Mouse (Mus musculus): ENCODE results near the gene Pacrg.

Gene Pacrg

DNA sequence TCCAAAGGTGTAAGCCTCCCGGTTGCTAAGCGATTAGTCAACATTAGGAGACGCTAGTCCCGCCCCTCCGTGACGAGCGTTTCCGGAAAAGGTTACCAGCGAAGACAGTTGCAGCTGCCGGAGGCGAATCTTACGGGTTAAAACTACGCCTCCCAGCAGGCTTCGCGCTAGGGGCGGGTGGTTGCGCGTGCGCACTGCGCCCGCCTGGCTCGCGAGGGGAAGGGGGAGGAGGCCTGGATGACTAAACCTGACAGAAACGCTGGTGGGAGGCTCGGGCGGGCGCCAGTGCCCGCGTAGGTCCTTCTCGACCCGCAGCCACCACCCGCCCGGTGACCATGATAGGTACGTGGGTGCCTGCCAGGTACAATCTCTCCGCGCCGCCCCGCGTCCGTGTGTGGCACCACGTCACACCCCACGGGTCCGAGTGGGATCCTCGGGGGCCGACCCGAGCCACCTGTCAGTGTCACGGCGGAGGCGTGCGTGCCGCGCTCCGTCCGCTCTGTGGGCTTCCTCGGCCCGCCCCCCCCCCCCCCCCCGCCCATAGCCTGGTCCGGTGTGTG lies at the start of gene Pacrg, which contains the start of gene Prkn:
Pacrg (minus strand) TSS at position 164 of the 560 bp plus-strand sequence.
Prkn (plus strand) TSS at position 237 of the 560 bp plus-strand sequence.
- peak; percentile 99 for DNase-seq (ENCODE audit: low spot score)

DNA sequence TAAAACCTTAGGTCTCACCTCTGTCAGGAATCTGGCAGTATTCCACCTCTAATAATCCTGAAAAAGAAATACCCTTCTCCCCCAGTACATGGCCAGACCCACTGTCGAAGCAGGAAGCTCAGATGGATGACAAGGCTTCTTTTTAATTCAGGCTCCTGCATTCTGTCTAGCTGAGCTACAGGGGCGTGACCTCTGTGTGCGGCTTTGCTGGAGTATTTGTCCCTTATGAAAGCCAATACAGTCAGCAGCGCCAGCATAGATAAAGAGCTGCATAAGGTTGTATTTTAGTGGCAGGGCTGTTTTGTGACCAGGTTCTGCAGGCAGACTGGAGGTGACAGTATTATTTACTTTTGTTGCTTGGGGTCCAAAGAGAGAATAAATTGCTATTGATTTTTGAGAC lies 47.8 kb upstream of the Pacrg start:
- no peak for DNase-seq (ENCODE audit: low spot score)

DNA sequence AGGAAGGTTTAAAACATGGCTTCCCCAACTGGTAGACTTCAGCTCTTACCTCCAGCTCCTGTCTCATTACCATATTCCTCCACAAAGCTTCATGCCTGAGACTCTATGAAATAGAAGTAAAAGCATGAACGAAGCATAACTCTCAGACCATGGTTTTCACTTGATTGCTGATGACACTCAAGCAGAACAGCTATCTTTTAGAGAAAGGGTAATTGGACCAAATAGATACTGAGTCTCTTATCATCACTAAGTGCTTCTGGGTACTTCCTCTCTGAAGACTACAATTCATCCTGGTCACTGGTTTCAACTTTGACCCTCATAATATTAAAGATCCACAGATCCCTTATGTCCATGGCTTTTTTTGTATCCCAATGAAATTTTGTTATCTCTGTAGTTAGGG lies 42.1 kb upstream of the Pacrg start:
- DNase-seq (ENCODE audit: low spot score) = no peak

- no peak for DNase-seq (ENCODE audit: low spot score)
These were observed 38.9 kb upstream of the Pacrg start for GRCm38 (mm10) chr17:10878986-10879385.

GRCm38 (mm10) chr17:10874208-10875187 lies 34.4 kb upstream of the Pacrg start:
- no peak for DNase-seq (ENCODE audit: low spot score)

- DNase-seq (ENCODE audit: low spot score) = no peak
These were observed 14.1 kb upstream of the Pacrg start for GRCm38 (mm10) chr17:10854207-10854606.

- DNase-seq (ENCODE audit: low spot score) = peak; percentile 80
These were observed 655 bp upstream of the Pacrg start for GRCm38 (mm10) chr17:10840731-10841201.

GRCm38 (mm10) chr17:10818971-10819370 lies 21.1 kb downstream of the Pacrg start:
- no peak for DNase-seq (ENCODE audit: low spot score)

GRCm38 (mm10) chr17:10808571-10808970 lies 31.5 kb downstream of the Pacrg start:
- DNase-seq (ENCODE audit: low spot score) = no peak

- DNase-seq (ENCODE audit: low spot score) = no peak
These were observed 32.7 kb downstream of the Pacrg start for GRCm38 (mm10) chr17:10807261-10807998.

DNA sequence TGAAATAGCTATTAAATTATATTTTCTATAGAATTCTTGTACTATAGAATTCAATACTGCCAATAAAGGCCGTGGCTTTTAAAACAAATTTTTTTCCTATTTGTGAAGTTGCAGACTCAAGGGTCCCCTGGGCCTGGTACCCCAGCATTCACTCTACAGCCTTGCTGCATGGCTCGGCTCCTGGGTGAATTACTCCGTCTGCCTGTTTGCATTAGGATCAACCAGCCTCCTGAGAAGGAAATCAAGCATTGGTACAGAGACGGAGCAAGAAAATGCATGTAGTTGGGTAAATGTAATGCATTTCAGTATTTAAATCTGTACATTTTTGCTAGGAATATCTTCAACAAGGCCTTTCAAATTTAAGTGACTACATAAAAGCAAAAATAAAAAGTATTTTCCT lies 33.4 kb downstream of the Pacrg start:
- peak; percentile 78 for DNase-seq (ENCODE audit: low spot score)

DNA sequence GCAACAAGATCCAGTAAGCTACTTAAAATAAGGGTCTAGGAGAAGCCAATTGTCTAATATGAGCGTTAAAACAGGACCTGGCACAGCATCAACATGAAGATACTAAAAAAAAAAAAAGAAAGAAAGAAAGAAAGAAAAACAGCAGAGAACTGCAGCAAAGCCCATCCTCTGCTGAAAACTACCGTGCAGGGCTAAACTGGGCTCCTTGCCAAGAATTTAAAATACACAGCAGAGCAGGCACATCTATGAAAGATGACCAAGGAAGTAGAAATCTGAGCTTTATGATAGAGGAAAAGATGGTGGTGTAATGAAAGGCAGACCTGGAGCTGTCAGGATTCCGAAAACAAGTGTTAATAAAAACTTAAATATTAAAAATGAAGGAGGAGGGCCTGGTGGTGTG lies 48.5 kb downstream of the Pacrg start:
- no peak for DNase-seq (ENCODE audit: low spot score)

DNA sequence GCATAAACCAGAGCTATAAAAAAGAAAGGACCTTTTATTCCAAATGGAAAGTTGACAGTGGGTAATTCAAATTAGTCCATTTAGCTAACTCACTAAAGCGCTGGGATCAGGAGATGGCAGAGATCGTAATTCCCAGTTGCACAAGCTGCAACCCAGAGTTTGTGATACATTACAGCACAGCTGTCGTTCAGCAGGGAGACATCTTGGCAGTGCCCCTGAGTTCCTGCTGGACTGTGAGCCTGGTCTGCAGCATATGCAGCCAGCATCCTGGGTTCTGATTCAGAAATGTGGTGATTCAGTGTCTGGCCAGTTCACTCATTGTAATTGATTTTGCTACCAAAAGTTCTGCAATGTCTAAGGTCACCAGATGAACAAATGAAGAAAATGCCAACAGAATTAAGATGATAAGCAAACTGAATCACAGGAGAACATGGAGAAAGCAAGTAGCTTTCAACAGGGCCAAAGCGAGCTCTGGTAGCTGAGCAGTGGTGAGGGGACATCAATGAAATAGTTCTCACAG lies 55.6 kb downstream of the Pacrg start:
- no peak for DNase-seq (ENCODE audit: low spot score)

- peak; percentile 18 for DNase-seq (ENCODE audit: low spot score)
These were observed 63.6 kb downstream of the Pacrg start for GRCm38 (mm10) chr17:10776503-10776902.

DNA sequence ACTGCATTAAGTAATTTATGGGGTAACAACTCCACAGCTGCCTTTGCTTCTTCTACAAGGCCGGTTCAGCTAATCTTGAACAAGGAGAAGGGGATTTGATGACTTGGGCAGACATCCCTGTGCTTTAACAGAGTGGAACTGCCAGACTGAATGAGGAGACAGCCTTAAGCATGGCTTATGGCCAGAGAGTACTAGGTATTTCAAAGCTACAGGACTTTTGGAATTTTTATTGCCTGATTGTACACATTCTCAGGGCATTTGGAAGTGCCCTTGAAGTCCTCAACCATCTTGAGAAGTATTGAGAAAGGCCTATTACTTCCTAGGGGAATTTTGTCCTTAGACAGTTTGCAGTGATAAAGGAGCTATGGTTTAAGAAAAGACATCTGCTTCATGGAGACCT lies 65.6 kb downstream of the Pacrg start:
- no peak for DNase-seq (ENCODE audit: low spot score)

DNA sequence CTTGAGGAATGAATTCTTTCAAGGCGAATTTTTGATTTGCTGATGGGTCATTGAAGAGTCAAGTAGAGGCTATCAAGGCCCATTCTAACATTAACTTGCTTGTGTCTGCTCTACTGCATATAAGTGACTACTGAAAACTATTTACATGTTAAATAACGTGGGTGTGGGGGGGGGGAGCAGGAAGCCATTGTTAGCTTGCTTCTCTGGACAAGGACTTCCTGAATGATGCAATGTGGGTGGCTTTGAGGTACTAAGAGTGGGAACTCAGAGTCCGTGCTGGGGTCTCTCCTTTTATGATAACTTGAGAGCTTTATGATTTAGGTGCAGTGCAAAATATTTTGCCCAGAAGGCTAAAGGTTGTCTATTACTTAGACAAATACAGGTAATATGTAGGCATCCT lies 67.9 kb downstream of the Pacrg start:
- DNase-seq (ENCODE audit: low spot score) = no peak

GRCm38 (mm10) chr17:10769873-10770272 lies 70.2 kb downstream of the Pacrg start:
- no peak for DNase-seq (ENCODE audit: low spot score)

DNA sequence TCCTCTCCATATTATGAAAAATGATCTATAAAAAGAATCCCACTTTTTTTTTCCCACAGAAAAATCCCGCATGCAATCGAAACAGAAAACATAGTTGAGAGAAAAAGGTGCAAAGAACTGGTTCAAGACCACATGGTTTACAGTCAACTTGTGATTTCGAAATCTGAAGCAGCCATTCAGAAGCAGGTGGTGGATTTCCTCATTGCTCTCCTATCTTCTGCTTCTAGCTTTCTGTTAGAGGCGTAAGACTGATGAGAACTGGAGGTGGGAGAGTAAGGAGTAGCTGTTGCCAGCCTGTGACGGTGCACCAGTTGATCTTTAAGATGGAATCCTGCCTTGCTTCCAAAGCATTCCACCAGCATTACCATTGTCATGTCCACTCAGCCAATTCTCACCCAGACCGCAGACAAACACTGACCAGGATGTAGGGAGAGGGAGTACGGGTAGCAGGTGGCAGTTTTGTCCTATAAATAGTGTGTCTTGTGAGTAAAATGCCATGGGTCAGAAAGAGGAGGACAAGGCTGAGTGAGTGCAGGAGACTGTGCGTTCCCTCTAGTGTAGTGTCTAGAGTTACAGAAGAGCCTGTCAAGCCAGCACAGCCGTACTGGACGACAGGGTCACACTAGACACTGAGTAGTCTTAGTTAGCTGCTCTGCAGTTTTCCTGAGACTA lies 73.2 kb downstream of the Pacrg start:
- DNase-seq (ENCODE audit: low spot score) = no peak

DNA sequence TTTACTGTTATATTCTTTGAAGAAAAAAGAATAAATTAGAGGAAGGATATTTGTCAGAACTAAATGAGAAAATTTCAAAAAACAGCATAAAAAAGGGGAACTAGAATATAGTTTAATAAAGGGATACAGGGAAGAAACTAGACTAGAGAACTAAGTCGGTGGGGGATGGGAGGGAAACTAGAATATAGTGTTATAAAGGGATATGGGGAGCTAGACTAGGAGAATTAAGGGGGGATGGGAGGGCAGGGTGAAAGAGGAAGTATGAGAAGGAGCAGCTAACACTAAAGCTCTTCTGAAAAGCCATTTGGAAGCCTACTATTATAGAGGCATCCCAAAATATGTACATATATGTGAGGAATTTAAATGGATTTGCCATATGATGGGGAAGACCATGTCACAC lies 75.8 kb downstream of the Pacrg start:
- DNase-seq (ENCODE audit: low spot score) = no peak

DNA sequence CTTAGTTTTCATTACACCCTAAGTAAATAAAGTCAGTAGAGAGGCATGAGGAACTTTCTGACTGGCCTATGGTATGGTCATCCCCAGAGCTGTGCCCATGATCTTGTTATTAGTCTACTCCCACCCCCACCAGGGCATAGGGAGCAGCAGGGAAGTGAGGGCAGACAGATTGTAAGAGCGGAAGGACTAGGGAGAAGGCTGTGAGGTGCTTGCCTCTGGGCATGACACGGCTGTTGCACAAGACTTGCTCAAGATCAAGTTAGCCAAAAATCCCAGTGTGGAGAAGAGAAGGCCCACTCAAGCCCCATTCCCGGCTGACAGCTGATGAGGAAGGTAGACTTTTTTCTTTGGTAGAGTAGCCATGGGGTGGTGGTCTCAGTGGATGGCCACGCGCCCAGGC lies 82.7 kb downstream of the Pacrg start:
- no peak for DNase-seq (ENCODE audit: low spot score)

DNA sequence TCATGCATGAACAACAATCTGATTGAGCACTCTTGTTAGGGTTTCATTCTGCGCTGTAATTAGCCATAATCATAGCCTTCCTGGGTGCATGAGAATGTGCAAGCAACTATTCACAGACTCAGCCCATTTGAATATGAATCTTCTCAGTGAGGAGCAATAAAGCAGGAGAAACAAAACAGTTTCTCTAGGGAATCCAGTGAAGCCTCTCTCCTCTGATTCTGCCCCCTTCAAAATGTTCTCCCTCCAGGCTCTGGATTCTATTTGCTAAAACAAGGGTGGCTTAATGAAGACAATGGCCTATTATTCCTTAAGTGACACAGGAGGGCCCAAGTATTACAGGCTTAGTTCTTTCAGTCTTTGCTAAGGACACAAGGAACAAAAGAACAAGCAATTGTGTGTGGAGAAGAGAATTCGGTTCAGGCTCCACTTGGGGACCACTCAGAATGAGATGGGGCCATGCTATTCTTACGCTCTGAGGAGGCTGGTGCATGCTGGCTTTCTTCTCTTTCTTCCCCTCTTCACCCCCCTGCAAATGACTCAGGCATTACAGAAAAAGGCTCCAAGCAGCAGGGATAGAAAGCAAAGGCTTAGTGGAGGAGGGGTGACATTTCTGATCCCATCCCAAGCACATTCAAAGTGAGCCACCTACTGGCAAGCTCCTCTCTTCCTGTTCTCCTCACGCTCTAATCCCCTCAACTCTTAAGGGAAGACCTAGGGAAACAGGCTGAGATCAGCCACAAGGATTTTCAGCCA lies 95.2 kb downstream of the Pacrg start:
- peak; percentile 81 for DNase-seq (ENCODE audit: low spot score)

All from retina, embryonic 14.5 days (tissue).